Mouse (Mus musculus) CH12.LX (cell line): ENCODE data around the gene Slc35f6. TPM values are rescaled to one million over a fixed set of nuclear protein-coding genes. Genes with fewer than 3 reads are reported as not detected.
"Not testable (repeated sequence)": the region's sequence is repeated elsewhere in the genome, so short reads cannot be mapped to it uniquely, and the experiment has no call there.

ENCODE experiments used
- DNase-seq: peaks from one replicate; pipeline ENCODE4 v3.0.0-alpha.2; 2013; ENCODE audit errors: extremely low read depth
- H3K27ac ChIP-seq: 2 replicates; pipeline ENCODE4 v1.5.1; 2012; ENCODE audit warnings: low read depth, mild to moderate bottlenecking, control low read depth, moderate library complexity; ENCODE audit not compliant: insufficient read depth
- H3K27me3 ChIP-seq: replicated peaks from 2 replicates; pipeline ENCODE3; 2012; ENCODE audit warnings: inconsistent platforms
- H3K36me3 ChIP-seq, 2 experiments: replicated peaks in 1 of 2; 2 replicates each; pipeline versions ENCODE3 to v1.6.1; 2012; ENCODE audit warnings: inconsistent platforms in 1 of 2, low read length in 1 of 2, mild to moderate bottlenecking in 1 of 2, mixed read lengths in 1 of 2, moderate library complexity in 1 of 2; ENCODE audit not compliant: control insufficient read depth in 1 of 2, insufficient read depth in 1 of 2
- H3K4me1 ChIP-seq, 2 experiments: 2 replicates each; pipeline ENCODE4 v1.6.1; 2012; ENCODE audit warnings: inconsistent platforms in 1 of 2, moderate library complexity in 1 of 2; ENCODE audit not compliant: insufficient read depth in 2 of 2, control insufficient read depth in 1 of 2
- H3K4me2 ChIP-seq: 2 replicates; pipeline ENCODE4 v1.6.1; 2012; ENCODE audit warnings: low read depth, mild to moderate bottlenecking, control low read depth; ENCODE audit not compliant: poor library complexity, insufficient read depth, severe bottlenecking
- H3K4me3 ChIP-seq, 3 experiments: fragments of 150-350 bp in 1 of 3; sonication (generic) in 1 of 3; replicated peaks in 1 of 3; 2 replicates each; pipeline versions ENCODE3 to v1.5.1; 2011 to 2012; ENCODE audit warnings: low read depth in 2 of 3, low read length in 2 of 3, mild to moderate bottlenecking in 2 of 3, moderate library complexity in 2 of 3, control low read depth in 1 of 3, improper control_type of control experiment in 1 of 3, inconsistent platforms in 1 of 3, mixed read lengths in 1 of 3; ENCODE audit not compliant: poor library complexity in 1 of 3
- H3K79me2 ChIP-seq: replicated peaks from 2 replicates; pipeline ENCODE4 v1.6.1; 2012; ENCODE audit warnings: mild to moderate bottlenecking, moderate library complexity; ENCODE audit not compliant: control insufficient read depth, poor library complexity, insufficient read depth, severe bottlenecking; ENCODE audit errors: extremely low read depth
- H3K9ac ChIP-seq: 2 replicates; pipeline ENCODE4 v1.6.1; 2012; ENCODE audit warnings: low read depth, mild to moderate bottlenecking, control low read depth, moderate library complexity; ENCODE audit not compliant: insufficient read depth
- H3K9me3 ChIP-seq: replicated peaks from 2 replicates; pipeline ENCODE3; 2012; ENCODE audit warnings: low read length, inconsistent platforms, mixed read lengths
- BHLHE40 ChIP-seq: IDR thresholded peaks from 2 replicates; pipeline ENCODE4 v1.6.1; 2011; ENCODE audit warnings: mild to moderate bottlenecking, low read depth, low read length, improper control_type of control experiment
- CHD1 ChIP-seq: IDR thresholded peaks from 2 replicates; pipeline ENCODE4 v1.6.1; 2012; ENCODE audit warnings: low read depth, low read length, improper control_type of control experiment, inconsistent platforms
- CTCF ChIP-seq, 2 experiments: IDR thresholded peaks in 1 of 2; conservative IDR thresholded peaks in 1 of 2; 2 replicates each; pipeline ENCODE4 v1.5.1; 2011 to 2012; ENCODE audit warnings: low read depth in 2 of 2, low read length in 2 of 2, improper control_type of control experiment in 1 of 2, inconsistent platforms in 1 of 2, mild to moderate bottlenecking in 1 of 2, moderate library complexity in 1 of 2
- E2F4 ChIP-seq: IDR thresholded peaks from 2 replicates; pipeline ENCODE4 v1.6.1; 2011; ENCODE audit warnings: low read depth, low read length, improper control_type of control experiment; ENCODE audit not compliant: insufficient replicate concordance
- ETS1 ChIP-seq: conservative IDR thresholded peaks from 2 replicates; pipeline ENCODE4 v1.6.1; 2012; ENCODE audit warnings: low read depth, mild to moderate bottlenecking, inconsistent platforms, low read length, improper control_type of control experiment, moderate library complexity
- GABPA ChIP-seq: IDR thresholded peaks from 2 replicates; pipeline ENCODE4 v1.6.1; 2012; ENCODE audit warnings: low read depth, low read length, improper control_type of control experiment, inconsistent platforms; ENCODE audit not compliant: insufficient replicate concordance
- HCFC1 ChIP-seq: IDR thresholded peaks from 2 replicates; pipeline ENCODE4 v1.6.1; 2012; ENCODE audit warnings: low read depth, mild to moderate bottlenecking, inconsistent platforms, low read length, improper control_type of control experiment
- IRF4 ChIP-seq: IDR thresholded peaks from 2 replicates; pipeline ENCODE4 v1.6.1; 2014; ENCODE audit warnings: low read depth, mild to moderate bottlenecking, inconsistent platforms, low read length, improper control_type of control experiment
- JUND ChIP-seq: conservative IDR thresholded peaks from 2 replicates; pipeline ENCODE4 v1.6.1; 2011; ENCODE audit warnings: low read depth, low read length, improper control_type of control experiment
- MAFK ChIP-seq: IDR thresholded peaks from 2 replicates; pipeline ENCODE4 v1.6.1; 2011; ENCODE audit warnings: low read length, improper control_type of control experiment; ENCODE audit not compliant: insufficient replicate concordance
- MAX ChIP-seq: IDR thresholded peaks from 2 replicates; pipeline ENCODE4 v1.6.1; 2011; ENCODE audit warnings: low read length, improper control_type of control experiment
- MAZ ChIP-seq: IDR thresholded peaks from 2 replicates; pipeline ENCODE4 v1.6.1; 2012; ENCODE audit warnings: low read depth, mild to moderate bottlenecking, inconsistent platforms, low read length, improper control_type of control experiment, moderate library complexity
- MXI1 ChIP-seq: IDR thresholded peaks from 2 replicates; pipeline ENCODE4 v1.6.1; 2011; ENCODE audit warnings: mild to moderate bottlenecking, low read depth, low read length, improper control_type of control experiment
- NRF1 ChIP-seq: IDR thresholded peaks from 2 replicates; pipeline ENCODE4 v1.6.1; 2014; ENCODE audit warnings: low read depth, mild to moderate bottlenecking, inconsistent platforms, low read length, improper control_type of control experiment, moderate library complexity
- POLR2A ChIP-seq: IDR thresholded peaks from 2 replicates; pipeline ENCODE4 v1.6.1; 2011; ENCODE audit warnings: low read depth, mild to moderate bottlenecking, improper control_type of control experiment, low read length
- RAD21 ChIP-seq: IDR thresholded peaks from 2 replicates; pipeline ENCODE4 v1.6.1; 2011; ENCODE audit warnings: low read depth, mild to moderate bottlenecking, low read length, improper control_type of control experiment, moderate library complexity
- SMC3 ChIP-seq: IDR thresholded peaks from 2 replicates; pipeline ENCODE4 v1.6.1; 2011; ENCODE audit warnings: low read depth, low read length, improper control_type of control experiment
- TBP ChIP-seq: conservative IDR thresholded peaks from 2 replicates; pipeline ENCODE4 v1.6.1; 2011; ENCODE audit warnings: low read depth, low read length, improper control_type of control experiment
- TCF12 ChIP-seq: IDR thresholded peaks from 2 replicates; pipeline ENCODE4 v1.6.1; 2014; ENCODE audit warnings: low read depth, mild to moderate bottlenecking, inconsistent platforms, low read length, improper control_type of control experiment
- USF2 ChIP-seq: conservative IDR thresholded peaks from 2 replicates; pipeline ENCODE4 v1.6.1; 2011; ENCODE audit warnings: low read depth, low read length, improper control_type of control experiment
- ZKSCAN1 ChIP-seq: IDR thresholded peaks from 2 replicates; pipeline ENCODE4 v1.6.1; 2012; ENCODE audit warnings: low read depth, inconsistent platforms, low read length, improper control_type of control experiment, borderline replicate concordance
- ZNF384 ChIP-seq: IDR thresholded peaks from 2 replicates; pipeline ENCODE4 v1.6.1; 2012; ENCODE audit warnings: low read depth, low read length, improper control_type of control experiment, inconsistent platforms
- dilution Hi-C: fragments of 300-500 bp; cut with MboI; formaldehyde crosslinking; loops from 2 replicates; pipeline ENCODE4 v1.14.3; 2020; ENCODE audit warnings: low sequenced_read_pairs; ENCODE audit not compliant: extremely low pct_unique_long_range_greater_than_20kb, extremely low pct_ligation_motif_present
- in situ Hi-C: fragments of 300-500 bp; cut with MboI; formaldehyde crosslinking; loops from 3 replicates; pipeline ENCODE4 v1.14.3; 2019; ENCODE audit warnings: low sequenced_read_pairs, low pct_ligation_motif_present, low pct_unique_long_range_greater_than_20kb, mixed read lengths
- polyA plus RNA-seq: library from polyadenylated mRNA; unstranded; fragments of >175 nt; gene quantifications from 2 replicates; pipeline ENCODE4 v1.2.1, GENCODE M21; 2012; ENCODE audit warnings: low read depth; ENCODE audit not compliant: insufficient read length
- total RNA-seq, 2 experiments: library from RNA; depleted of rRNA; stranded (reverse); fragments of 300-350 nt in 1 of 2; fragments of >200 nt in 1 of 2; gene quantifications; 2 replicates each; pipeline ENCODE4 v1.2.3; 2012 to 2014

Slc35f6 gene
- total and polyA plus RNA-seq, 3 experiments: 8.9 to 9.5 (median 9.0) TPM

DNA sequence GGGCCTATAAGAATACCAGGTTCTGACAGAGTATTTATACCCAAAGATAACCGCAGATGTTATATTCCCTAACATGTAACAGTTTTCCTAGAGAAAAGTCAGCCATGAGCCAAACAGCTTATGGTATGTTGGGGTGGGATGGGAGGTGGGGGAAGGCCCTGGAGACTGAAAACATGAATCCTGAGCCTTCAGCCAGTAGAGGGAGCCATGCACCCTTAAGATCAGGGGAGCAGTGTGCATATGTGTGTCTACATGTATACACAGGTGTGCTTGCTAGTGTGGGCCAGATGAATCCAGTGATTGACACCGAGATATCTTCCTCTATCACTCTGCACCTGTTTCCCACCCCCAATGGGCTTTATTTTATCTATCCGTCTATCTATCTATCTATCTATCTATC is 39.0 kb downstream of the Slc35f6 start:
- Histone ChIP-seq H3K27ac (no peak overlapping the region), H3K79me2 (no peaks in the 10 kb centered on the region), H3K4me1 (peaks cover 3 to 19% of the 10 kb centered on the region in 2 experiments; a peak in 3 of 4 replicates), H3K36me3 (no peaks in the 10 kb centered on the region), H3K4me3 (no peak overlapping the region), H3K9me3 (no peaks in the 10 kb centered on the region), H3K9ac (no peak overlapping the region), H3K4me2 (no peak overlapping the region), H3K27me3 (no peaks in the 10 kb centered on the region)
- peak; percentile 47 to 75 for TF ChIP-seq CTCF (conservative IDR thresholded peaks at IDR 0.05 in 1 of 2, IDR thresholded peaks at IDR 0.05 in 1 of 2; ENCODE audit: low read depth in 2 of 2, low read length in 2 of 2)
- 0 out of 2 replicates have a peak, but pooled peaks have one; percentile 26 for TF ChIP-seq MAZ
- peak; percentile 72 for TF ChIP-seq RAD21
- peak; percentile 48 for TF ChIP-seq SMC3
- no peak for TF ChIP-seq CHD1
- no peak for TF ChIP-seq GABPA
- dilution Hi-C loops (no loop called here), in situ Hi-C loops (no loop called here)
- DNase-seq: no peak

DNA sequence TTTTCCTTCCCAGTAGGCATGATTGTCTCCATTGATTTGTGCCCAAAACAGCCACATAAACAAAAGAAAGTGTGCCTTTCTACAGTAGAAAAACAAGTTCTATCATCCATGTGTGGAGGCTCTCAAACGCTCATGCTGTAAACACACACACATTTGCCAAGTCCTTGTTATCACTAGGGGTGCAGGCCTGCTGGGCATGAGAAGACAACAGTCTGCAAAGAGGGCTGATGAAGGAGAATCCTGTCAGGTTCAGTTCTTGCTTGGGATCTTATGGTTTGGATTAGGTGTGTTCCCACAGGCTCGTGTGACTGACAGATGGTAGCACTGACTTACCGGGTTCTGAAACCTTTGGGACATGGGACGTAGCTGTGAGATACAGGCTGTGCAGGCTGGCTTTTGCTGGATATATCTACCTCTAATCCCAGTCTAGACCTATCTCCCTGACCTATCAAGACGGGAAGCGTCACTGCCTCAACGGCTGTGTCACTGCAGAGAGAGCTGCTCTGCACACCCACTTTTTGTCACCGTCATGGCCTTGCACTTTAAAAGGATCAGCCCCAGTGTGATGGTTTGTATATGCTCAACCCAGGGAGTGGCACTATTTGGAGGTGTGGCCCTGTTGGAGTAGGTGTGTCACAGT is 52.7 kb downstream of the Slc35f6 start:
- in situ Hi-C loops: loop anchor here (10.0 kb wide), 1 partner anchor 154 kb away; no protein-coding TSS in a partner anchor
- TF ChIP-seq ZNF384 (no peak), MAX (no peak), JUND (no peak), TCF12 (no peak), HCFC1 (no peak), BHLHE40 (no peak), SMC3 (no peak), TBP (no peak), E2F4 (no peak), ETS1 (no peak), ZKSCAN1 (no peak), MAFK (no peak), MXI1 (no peak), IRF4 (no peak), USF2 (no peak), NRF1 (no peak), POLR2A (no peak)
- peaks cover 13% of the 10 kb centered on the region for H3K27me3 ChIP-seq
- no peaks in the 10 kb centered on the region for H3K9me3 ChIP-seq
- peaks cover 0 to 15% of the 10 kb centered on the region in 2 experiments; a peak in 2 of 4 replicates for H3K4me1 ChIP-seq
- H3K36me3 ChIP-seq: no peaks in the 10 kb centered on the region
- H3K9ac ChIP-seq: no peak overlapping the region
- H3K27ac ChIP-seq: no peak overlapping the region
- DNase-seq: no peak
- no peak overlapping the region for H3K4me3 ChIP-seq
- dilution Hi-C loops: no loop called here
- no peak overlapping the region for H3K4me2 ChIP-seq
- H3K79me2 ChIP-seq: no peaks in the 10 kb centered on the region

DNA sequence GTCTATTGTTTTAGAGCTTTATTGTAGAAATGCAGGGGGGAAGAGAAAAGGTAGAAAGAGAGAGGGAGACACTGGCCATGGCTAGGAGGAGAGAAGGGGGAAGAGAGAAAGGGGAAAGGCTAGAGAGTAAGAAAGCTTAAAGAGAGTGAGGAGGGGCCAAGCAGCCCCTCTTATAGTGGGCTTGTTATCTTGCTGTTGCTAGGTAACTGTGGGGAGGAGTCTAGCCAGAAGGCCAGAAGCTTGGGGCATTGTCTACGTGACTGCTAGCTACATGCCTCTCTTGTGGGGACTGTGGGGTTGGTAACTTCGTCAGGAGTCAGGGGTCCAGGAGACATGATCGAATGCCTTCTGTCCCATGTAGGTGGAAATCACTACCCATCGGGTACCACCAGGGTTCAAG is 53.6 kb downstream of the Slc35f6 start:
- H3K27ac ChIP-seq, H3K36me3 ChIP-seq, H3K79me2 ChIP-seq, H3K9me3 ChIP-seq, H3K4me2 ChIP-seq, DNase-seq, dilution Hi-C loops, H3K4me3 ChIP-seq, H3K9ac ChIP-seq: not testable (repeated sequence)
- in situ Hi-C loops: loop anchor here (10.0 kb wide), 1 partner anchor 153 kb away; no protein-coding TSS in a partner anchor
- Histone ChIP-seq H3K4me1 (peaks cover 0 to 14% of the 10 kb centered on the region in 2 experiments; a peak in 2 of 4 replicates), H3K27me3 (peaks cover 13% of the 10 kb centered on the region)
